Mouse (Mus musculus) midbrain, embryonic 16.5 days (tissue): ENCODE results near the gene Fer. TPM values are rescaled to one million over a fixed set of nuclear protein-coding genes. Genes with fewer than 3 reads are reported as not detected.

Experiments
- ATAC-seq: fragments of 200-750 bp; cut with Nextera tagmentation; 2 replicates; pipeline ENCODE4 v1.8.0; 2017; ENCODE audit warnings: moderate TSS enrichment
- H3K27ac ChIP-seq: fragments of 300-500 bp; sonication (generic); 2 replicates; pipeline ENCODE4 v1.5.1; 2014; ENCODE audit warnings: mild to moderate bottlenecking, low read length, mixed read lengths
- H3K27me3 ChIP-seq: fragments of 300-500 bp; sonication (generic); 2 replicates; pipeline ENCODE4 v1.6.1; 2014; ENCODE audit warnings: low read depth, low read length, mixed read lengths; ENCODE audit not compliant: control insufficient read depth, insufficient read depth
- H3K36me3 ChIP-seq: fragments of 300-500 bp; sonication (generic); 2 replicates; pipeline ENCODE4 v1.6.1; 2014; ENCODE audit warnings: mild to moderate bottlenecking, low read length, moderate library complexity, mixed read lengths; ENCODE audit not compliant: control insufficient read depth, insufficient read depth
- H3K4me1 ChIP-seq: fragments of 300-500 bp; sonication (generic); 2 replicates; pipeline ENCODE4 v1.6.1; 2014; ENCODE audit warnings: mild to moderate bottlenecking, low read length, mixed read lengths; ENCODE audit not compliant: control insufficient read depth, insufficient read depth
- H3K4me2 ChIP-seq: fragments of 300-500 bp; sonication (generic); 2 replicates; pipeline ENCODE4 v1.6.1; 2014; ENCODE audit warnings: mild to moderate bottlenecking, low read length, mixed read lengths
- H3K4me3 ChIP-seq: fragments of 300-500 bp; sonication (generic); 2 replicates; pipeline ENCODE4 v1.5.1; 2014; ENCODE audit warnings: low read depth, mild to moderate bottlenecking, low read length, moderate library complexity, mixed read lengths
- H3K9ac ChIP-seq: fragments of 300-500 bp; sonication (generic); 2 replicates; pipeline ENCODE4 v1.6.1; 2014; ENCODE audit warnings: low read depth, low read length, mixed read lengths
- H3K9me3 ChIP-seq: fragments of 300-500 bp; sonication (generic); replicated peaks from 2 replicates; pipeline ENCODE4 v1.6.1; 2014; ENCODE audit warnings: mild to moderate bottlenecking, low read length, mixed read lengths; ENCODE audit not compliant: control insufficient read depth, poor library complexity, severe bottlenecking
- WGBS: fragments of 180-500 bp; shearing (Covaris S2); extraction: QIAGEN DNeasy Blood & Tissue Kit; methylation state at CpG from one replicate; pipeline ENCODE4 v1.1.7; 2014; 5-methylcytosine and 5-hydroxymethylcytosine counted together
- polyA plus RNA-seq: library from polyadenylated mRNA; unstranded; fragments of >200 nt; fragmentation: Nextera tagmentation; extraction: Ambion mirVana; gene quantifications from 2 replicates; pipeline ENCODE4 v1.2.1, GENCODE M21; 2015

Fer gene
- polyA plus RNA-seq, 1 experiment from 2014 or later: 33.2 TPM

GRCm38 (mm10) chr17:64005575-64006249, 142.8 kb downstream of the Fer start:
- H3K9ac ChIP-seq: no peak overlapping the region
- H3K36me3 ChIP-seq: no peaks in the 10 kb centered on the region
- no peak overlapping the region for H3K27ac ChIP-seq
- no peak overlapping the region for H3K4me3 ChIP-seq
- H3K4me2 ChIP-seq: no peak overlapping the region
- no peak for ATAC-seq
- H3K27me3 ChIP-seq: no peaks in the 10 kb centered on the region
- H3K4me1 ChIP-seq: no peaks in the 10 kb centered on the region
- WGBS: 87% methylated on average over 4 of the region's 4 CpGs
- H3K9me3 ChIP-seq: no peaks in the 10 kb centered on the region

DNA sequence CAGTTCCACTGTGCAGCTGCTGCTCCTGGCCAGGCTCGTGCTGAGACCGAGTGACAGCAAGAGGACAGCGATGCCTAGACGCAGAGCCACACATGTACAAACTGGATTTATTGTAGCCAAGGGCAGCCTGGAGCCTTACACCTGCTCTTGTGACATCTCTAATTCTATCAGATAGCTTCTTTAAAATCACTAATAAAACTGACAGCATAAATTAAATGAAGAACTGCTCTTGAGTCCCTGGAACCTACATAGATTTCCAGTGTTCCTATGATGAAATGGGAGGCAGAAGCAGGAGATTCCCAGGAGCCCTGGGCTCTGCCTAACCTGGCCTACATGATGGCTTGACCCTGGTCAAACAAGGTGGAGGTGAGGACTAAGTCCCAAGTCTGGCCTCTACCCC, 153.7 kb downstream of the Fer start:
- no peak overlapping the region for H3K4me3 ChIP-seq
- no peaks in the 10 kb centered on the region for H3K36me3 ChIP-seq
- H3K27ac ChIP-seq: no peak overlapping the region
- 78% methylated on average over 4 of the region's 4 CpGs for WGBS
- no peaks in the 10 kb centered on the region for H3K9me3 ChIP-seq
- no peaks in the 10 kb centered on the region for H3K4me1 ChIP-seq
- no peak for ATAC-seq
- no peak overlapping the region for H3K4me2 ChIP-seq
- no peak overlapping the region for H3K9ac ChIP-seq
- H3K27me3 ChIP-seq: no peaks in the 10 kb centered on the region

GRCm38 (mm10) chr17:64018240-64018639, 155.4 kb downstream of the Fer start:
- H3K4me3 ChIP-seq: no peak overlapping the region
- no peak overlapping the region for H3K4me2 ChIP-seq
- H3K27me3 ChIP-seq: no peaks in the 10 kb centered on the region
- no peak for ATAC-seq
- no peaks in the 10 kb centered on the region for H3K9me3 ChIP-seq
- 94% methylated on average over 6 of the region's 6 CpGs for WGBS
- no peak overlapping the region for H3K27ac ChIP-seq
- H3K9ac ChIP-seq: no peak overlapping the region
- no peaks in the 10 kb centered on the region for H3K4me1 ChIP-seq
- H3K36me3 ChIP-seq: no peaks in the 10 kb centered on the region

DNA sequence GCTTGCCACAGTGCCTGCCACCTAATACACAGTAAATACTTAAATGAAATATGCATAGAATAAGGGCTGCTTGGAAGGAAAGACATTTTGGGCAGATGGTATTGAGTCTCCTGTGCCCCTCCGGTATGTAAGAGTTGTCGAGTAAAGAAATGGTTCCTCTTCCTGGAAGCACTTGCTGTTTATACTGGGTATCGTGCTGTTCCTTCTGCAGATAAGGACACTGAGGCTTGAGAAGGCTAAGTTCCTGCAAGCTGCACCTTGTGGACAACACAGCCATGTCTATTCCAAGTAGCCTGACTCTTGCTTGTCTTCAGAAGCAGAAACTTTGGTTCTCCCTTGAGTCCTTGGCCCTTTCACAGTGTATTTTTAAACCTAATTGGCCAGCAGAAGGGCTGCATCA, 156.0 kb downstream of the Fer start:
- H3K9me3 ChIP-seq: no peaks in the 10 kb centered on the region
- H3K36me3 ChIP-seq: no peaks in the 10 kb centered on the region
- no peak for ATAC-seq
- 96% methylated on average over 3 of the region's 3 CpGs for WGBS
- no peaks in the 10 kb centered on the region for H3K4me1 ChIP-seq
- no peak overlapping the region for H3K27ac ChIP-seq
- H3K4me3 ChIP-seq: no peak overlapping the region
- no peak overlapping the region for H3K4me2 ChIP-seq
- H3K9ac ChIP-seq: no peak overlapping the region
- no peaks in the 10 kb centered on the region for H3K27me3 ChIP-seq

DNA sequence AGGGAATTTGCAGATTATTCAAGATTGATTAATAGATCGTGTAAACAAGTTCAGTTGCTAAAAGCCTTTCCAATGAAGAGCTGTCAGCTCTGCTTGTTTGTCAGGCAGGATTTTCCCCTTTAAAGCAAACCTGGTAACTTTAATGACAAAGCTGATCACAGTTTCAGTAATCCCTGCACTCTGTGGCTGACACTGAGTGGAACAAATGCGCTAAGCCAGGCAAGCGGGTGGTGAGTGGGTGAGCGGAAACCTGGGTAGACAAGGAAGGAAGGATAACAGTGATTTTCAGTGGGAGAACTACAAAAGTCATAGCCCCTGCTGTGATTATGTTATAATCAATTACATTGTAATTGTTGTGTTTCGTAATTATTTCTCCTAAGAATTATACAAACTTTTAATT, 156.8 kb downstream of the Fer start:
- no peaks in the 10 kb centered on the region for H3K4me1 ChIP-seq
- H3K4me3 ChIP-seq: no peak overlapping the region
- no peak overlapping the region for H3K4me2 ChIP-seq
- no peak overlapping the region for H3K9ac ChIP-seq
- WGBS: 34% methylated on average over 5 of the region's 5 CpGs
- H3K36me3 ChIP-seq: no peaks in the 10 kb centered on the region
- no peak for ATAC-seq
- H3K27me3 ChIP-seq: no peaks in the 10 kb centered on the region
- H3K9me3 ChIP-seq: no peaks in the 10 kb centered on the region
- no peak overlapping the region for H3K27ac ChIP-seq

DNA sequence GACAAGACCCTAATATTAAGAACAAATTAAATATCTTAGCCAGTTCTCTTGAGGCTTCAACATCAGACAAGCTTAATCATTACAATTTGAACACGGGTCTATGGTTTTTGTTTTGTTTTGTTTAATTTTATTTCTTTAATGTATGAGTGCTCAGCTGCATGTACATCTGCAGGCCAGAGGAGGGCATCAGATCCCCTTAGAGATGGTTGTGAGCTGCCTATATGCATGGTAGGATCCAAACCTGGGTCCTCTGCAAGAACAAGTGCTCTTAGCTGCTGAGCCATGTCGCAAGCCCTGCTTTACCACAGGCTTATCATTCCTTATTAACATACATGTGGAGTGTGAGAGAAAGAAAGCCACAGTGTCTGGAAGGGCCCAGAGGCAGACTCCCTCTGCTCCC, 163.6 kb downstream of the Fer start:
- no peaks in the 10 kb centered on the region for H3K9me3 ChIP-seq
- no peak overlapping the region for H3K4me3 ChIP-seq
- no peaks in the 10 kb centered on the region for H3K27me3 ChIP-seq
- no peak overlapping the region for H3K4me2 ChIP-seq
- no peak overlapping the region for H3K27ac ChIP-seq
- H3K4me1 ChIP-seq: no peaks in the 10 kb centered on the region
- 0 out of 2 replicates have a peak, but pooled peaks cover 3% of the 10 kb centered on the region for H3K36me3 ChIP-seq
- WGBS: 65% methylated on average over 2 of the region's 2 CpGs
- no peak overlapping the region for H3K9ac ChIP-seq
- ATAC-seq: no peak

- no peak overlapping the region for H3K27ac ChIP-seq
- no peak overlapping the region for H3K4me2 ChIP-seq
- H3K9ac ChIP-seq: no peak overlapping the region
- no peaks in the 10 kb centered on the region for H3K27me3 ChIP-seq
- no peak overlapping the region for H3K4me3 ChIP-seq
- H3K9me3 ChIP-seq: no peaks in the 10 kb centered on the region
- H3K36me3 ChIP-seq: no peaks in the 10 kb centered on the region
- H3K4me1 ChIP-seq: peaks cover 2% of the 10 kb centered on the region; the same call in 1 of the 2 replicates
- ATAC-seq: no peak
Measured at GRCm38 (mm10) chr17:64041771-64042170, 178.9 kb downstream of the Fer start.

- no peaks in the 10 kb centered on the region for H3K36me3 ChIP-seq
- no peak overlapping the region for H3K9ac ChIP-seq
- H3K4me1 ChIP-seq: peaks cover 6% of the 10 kb centered on the region
- H3K27me3 ChIP-seq: no peaks in the 10 kb centered on the region
- no peak overlapping the region for H3K4me3 ChIP-seq
- WGBS: 48% methylated on average over 7 of the region's 7 CpGs
- no peak for ATAC-seq
- no peak overlapping the region for H3K4me2 ChIP-seq
- H3K9me3 ChIP-seq: no peaks in the 10 kb centered on the region
- H3K27ac ChIP-seq: no peak overlapping the region
Measured at GRCm38 (mm10) chr17:64045326-64045725, 182.5 kb downstream of the Fer start.

DNA sequence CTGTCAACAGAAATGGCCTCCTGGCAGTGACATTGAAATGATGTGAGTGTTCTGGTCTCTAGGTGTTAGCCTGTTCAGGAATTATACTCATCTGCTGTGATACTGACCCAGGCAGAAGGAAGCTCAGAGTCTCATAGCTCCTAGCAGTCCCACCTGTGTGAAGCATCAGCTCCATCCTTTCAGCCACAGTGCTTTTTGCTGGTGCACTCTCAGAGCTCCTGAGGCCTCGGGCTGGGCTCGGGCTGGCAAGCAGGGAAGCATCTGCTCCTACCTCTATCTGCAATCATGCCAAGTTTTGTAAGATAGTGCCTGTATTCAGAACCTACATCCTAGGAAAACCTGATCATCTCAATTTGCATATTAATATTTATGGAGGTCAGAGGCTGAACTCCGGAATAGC, 183.7 kb downstream of the Fer start:
- WGBS: 91% methylated on average over 3 of the region's 3 CpGs
- no peak for ATAC-seq

More for the DNA sequence above, 183.7 kb downstream of the Fer start:
- Histone ChIP-seq H3K4me3 (no peak overlapping the region), H3K27me3 (no peaks in the 10 kb centered on the region), H3K27ac (no peak overlapping the region), H3K9ac (no peak overlapping the region), H3K9me3 (no peaks in the 10 kb centered on the region), H3K4me2 (no peak overlapping the region), H3K4me1 (peaks cover 6% of the 10 kb centered on the region), H3K36me3 (no peaks in the 10 kb centered on the region)
